Comparison of ENCODE assay signal across 25 mouse cellular contexts in the genomic region with DNA sequence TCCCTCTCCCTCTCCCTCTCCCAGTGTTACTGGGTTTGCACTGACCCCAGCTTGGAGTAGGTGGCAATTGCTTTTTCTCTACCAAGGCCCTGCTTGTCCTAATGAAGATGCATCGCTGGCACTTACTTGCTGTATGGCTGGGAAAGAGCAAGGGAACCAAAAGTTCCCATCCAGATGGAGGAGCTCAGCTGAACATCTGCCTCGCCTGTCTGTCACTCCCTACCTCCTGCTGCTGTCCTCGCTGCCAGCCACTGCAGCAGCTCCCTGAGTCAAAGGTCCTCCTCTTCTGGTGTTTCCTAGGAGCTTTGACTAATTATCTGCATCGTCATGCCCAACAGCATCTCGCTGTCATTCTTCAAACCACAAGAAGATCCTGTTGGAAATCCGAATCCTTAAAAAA.
DNase-seq lines count a peak whose midpoint lies in the region; ATAC-seq and TF ChIP-seq lines count a peak whose summit lies in the region.
"Had no signal": no experiment of that assay in that cellular context is flagged by ENCODE, and none has a peak within 500 bp of the region (broad histone marks: within the 10 kb centered on the region; RNA-seq: fewer than 3 reads in every experiment).

No protein-coding gene starts in this region.

- H3K9ac ChIP-seq in lung, postnatal 0 days (replicated peaks; ENCODE audit: low read depth), result no peak overlapping the region
- H3K9ac ChIP-seq: forebrain, embryonic 13.5 days; heart, embryonic 13.5 days; limb, embryonic 13.5 days; midbrain, embryonic 13.5 days had no signal

- peak; percentile 4 for DNase-seq in embryo, embryonic 10 days (ENCODE audit: low spot score)
- no peak for DNase-seq in embryo, embryonic 11 days
- DNase-seq in layer of hippocampus, adult 18-20 months (ENCODE audit: low spot score in 2 of 2), result peak; percentile 25 to 32
- DNase-seq in layer of hippocampus, postnatal 14 days (ENCODE audit: low spot score in 2 of 2), result no peak
- peak; percentile 4 for DNase-seq in lung, postnatal 0 days (ENCODE audit: low spot score)
- DNase-seq in lung, postnatal 10 days, result no peak
- DNase-seq in retina, postnatal 1 day, result peak; percentile 10
- no peak for DNase-seq in kidney, adult 2 months
- DNase-seq: adrenal gland, adult 8-10 months; cerebellum, adult 11-12 months; cerebellum, adult 9-11 months; gastrocnemius, postnatal 10 days; heart, postnatal 10 days; kidney, adult 18-20 months; kidney, postnatal 10 days; thymus, adult 18-20 months; thymus, postnatal 25 days had no signal

- H3K9me3 ChIP-seq in lung, postnatal 0 days (ENCODE audit: low read length), result no peaks in the 10 kb centered on the region
- H3K9me3 ChIP-seq: forebrain, embryonic 13.5 days; G1E; heart, embryonic 13.5 days; limb, embryonic 13.5 days; midbrain, embryonic 13.5 days had no signal

- no peak overlapping the region for H3K4me2 ChIP-seq in lung, postnatal 0 days (replicated peaks; ENCODE audit: low read depth, low read length)
- H3K4me2 ChIP-seq: forebrain, embryonic 13.5 days; heart, embryonic 13.5 days; limb, embryonic 13.5 days; liver, embryonic 11.5 days; midbrain, embryonic 13.5 days had no signal

- H3K4me3 ChIP-seq in lung, postnatal 0 days (ENCODE audit: low read depth, low read length), result no peak overlapping the region
- no peak overlapping the region for H3K4me3 ChIP-seq in kidney, adult 2 months (ENCODE audit: insufficient read depth, low read depth, low read length)
- H3K4me3 ChIP-seq: forebrain, embryonic 13.5 days; heart, embryonic 13.5 days; limb, embryonic 13.5 days; midbrain, embryonic 13.5 days had no signal

- TF ChIP-seq EP300 in lung, postnatal 0 days (IDR thresholded peaks at IDR 0.05), result no peak

- H3K4me1 ChIP-seq in lung, postnatal 0 days (ENCODE audit: insufficient read depth, low read depth, low read length), result no peaks in the 10 kb centered on the region
- H3K4me1 ChIP-seq in kidney, adult 2 months (ENCODE audit: control insufficient read depth, insufficient read depth, low read length), result no peaks in the 10 kb centered on the region
- H3K4me1 ChIP-seq: forebrain, embryonic 13.5 days; heart, embryonic 13.5 days; limb, embryonic 13.5 days; midbrain, embryonic 13.5 days had no signal

- no peak for ATAC-seq in lung, postnatal 0 days
- ATAC-seq: forebrain, embryonic 13.5 days; midbrain, embryonic 13.5 days had no signal

- no peaks in the 10 kb centered on the region for H3K27me3 ChIP-seq in lung, postnatal 0 days (replicated peaks; ENCODE audit: insufficient read depth, low read length)
- H3K27me3 ChIP-seq in kidney, adult 2 months (replicated peaks; ENCODE audit: control insufficient read depth, insufficient read depth, low read length), result no peaks in the 10 kb centered on the region
- H3K27me3 ChIP-seq: forebrain, embryonic 13.5 days; heart, embryonic 13.5 days; limb, embryonic 13.5 days; midbrain, embryonic 13.5 days had no signal

- TF ChIP-seq POLR2A in kidney, adult 2 months (IDR thresholded peaks at IDR 0.05; ENCODE audit: low read depth, low read length), result no peak

- no peaks in the 10 kb centered on the region for H3K36me3 ChIP-seq in lung, postnatal 0 days (ENCODE audit: insufficient read depth, low read length)
- no peaks in the 10 kb centered on the region for H3K36me3 ChIP-seq in kidney, adult 2 months (ENCODE audit: control insufficient read depth, insufficient read depth, low read length)
- H3K36me3 ChIP-seq: G1E; heart, embryonic 13.5 days; limb, embryonic 13.5 days; midbrain, embryonic 13.5 days had no signal

- WGBS in lung, postnatal 0 days, result 27% methylated on average over 6 of the region's 6 CpGs
- WGBS in kidney, adult 2 months, result 19% methylated on average over 6 of the region's 6 CpGs

- H3K27ac ChIP-seq in lung, postnatal 0 days (ENCODE audit: low read length), result no peak overlapping the region
- H3K27ac ChIP-seq in kidney, adult 2 months (ENCODE audit: insufficient read depth, low read depth, low read length), result no peak overlapping the region
- H3K27ac ChIP-seq: forebrain, embryonic 13.5 days; heart, embryonic 13.5 days; limb, embryonic 13.5 days; macrophage; midbrain, embryonic 13.5 days; stomach, postnatal 0 days had no signal

- no peak for TF ChIP-seq CTCF in lung, postnatal 0 days (IDR thresholded peaks at IDR 0.05)
- no peak for TF ChIP-seq CTCF in kidney, adult 2 months (conservative IDR thresholded peaks at IDR 0.05; ENCODE audit: insufficient read depth, insufficient read length, low read depth, low read length)

Comparison
In these comparisons a context has a peak if more than half of its experiments do, and no peak if none do; other contexts are left out.
1. DNase-seq: peak in embryo, embryonic 10 days (single experiment), layer of hippocampus, adult 18-20 months (2 of 2), lung, postnatal 0 days (single experiment) and retina, postnatal 1 day (single experiment); none in embryo, embryonic 11 days (single experiment), layer of hippocampus, postnatal 14 days (0 of 2), lung, postnatal 10 days (single experiment) and kidney, adult 2 months (single experiment).